Mouse (Mus musculus): ENCODE data around the gene Commd9. TPM values are rescaled to one million over a fixed set of nuclear protein-coding genes. Genes with fewer than 3 reads are reported as not detected.

Commd9 gene
- polyA plus RNA-seq, 1 experiment from 2014 or later, result 62.0 TPM

DNA sequence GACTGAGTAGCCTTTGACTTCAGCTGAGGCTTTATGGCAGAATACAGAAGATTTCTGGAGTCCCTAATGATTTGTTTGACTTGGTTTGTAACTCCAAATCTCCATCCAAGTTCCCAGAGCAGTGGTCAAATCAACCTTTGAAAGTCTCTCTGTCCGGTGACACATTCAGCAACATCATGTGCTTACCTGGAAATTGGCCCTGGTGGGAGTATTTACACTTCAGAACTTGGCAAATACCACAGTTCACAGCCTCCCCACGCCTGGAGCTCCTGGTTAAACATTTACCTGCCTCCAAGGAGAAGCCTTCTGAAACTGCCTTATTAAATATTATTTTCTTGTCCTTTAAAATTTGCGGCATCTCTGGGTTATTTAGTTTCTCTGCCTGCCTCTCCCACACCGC lies 37.1 kb downstream of the Commd9 start:
- no peak overlapping the region for H3K27ac ChIP-seq (ENCODE audit: low read length)
- no peaks in the 10 kb centered on the region for H3K9me3 ChIP-seq (ENCODE audit: control insufficient read depth, low read length)
- H3K4me3 ChIP-seq (ENCODE audit: low read length), result no peak overlapping the region; the same call in 1 of the 2 replicates
- peak; percentile 79 for ATAC-seq (ENCODE audit: low read depth)
- H3K4me1 ChIP-seq (replicated peaks; ENCODE audit: control insufficient read depth, insufficient read depth, low read length), result 0 out of 2 replicates have a peak, but pooled peaks cover 6% of the 10 kb centered on the region
- 53% methylated on average over 4 of the region's 4 CpGs for WGBS
- H3K27me3 ChIP-seq (ENCODE audit: control insufficient read depth, insufficient read depth, low read depth, low read length), result no peaks in the 10 kb centered on the region
- H3K36me3 ChIP-seq (ENCODE audit: control insufficient read depth, insufficient read depth, low read length), result no peaks in the 10 kb centered on the region
- peak overlapping the region; percentile 27; the same call in 1 of the 2 replicates for H3K4me2 ChIP-seq (ENCODE audit: low read depth, low read length)
- H3K9ac ChIP-seq (ENCODE audit: low read length), result no peak overlapping the region

DNA sequence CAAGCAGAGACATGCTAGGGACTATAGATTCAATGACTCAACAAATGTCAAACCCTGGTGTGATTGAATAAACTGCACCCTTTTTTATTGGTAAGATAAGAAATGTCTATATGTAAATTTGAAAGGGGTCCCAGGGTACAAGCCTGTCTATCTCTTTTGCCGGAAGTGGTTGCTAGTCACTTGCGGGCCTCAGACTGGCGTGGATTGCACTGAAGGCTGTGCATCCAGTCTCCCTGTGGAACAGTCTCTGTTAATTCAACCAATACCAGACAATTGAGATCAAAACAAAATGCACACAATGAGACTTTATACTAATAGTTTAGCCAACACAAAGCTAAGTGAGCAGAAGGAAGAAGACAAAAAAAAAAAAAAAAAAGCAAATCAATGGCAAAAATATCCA lies 39.1 kb downstream of the Commd9 start:
- no peak overlapping the region for H3K27ac ChIP-seq (ENCODE audit: low read length)
- H3K4me2 ChIP-seq (ENCODE audit: low read depth, low read length), result no peak overlapping the region
- no peak overlapping the region for H3K9ac ChIP-seq (ENCODE audit: low read length)
- H3K27me3 ChIP-seq (ENCODE audit: control insufficient read depth, insufficient read depth, low read depth, low read length), result no peaks in the 10 kb centered on the region
- ATAC-seq (ENCODE audit: low read depth), result no peak
- 0 out of 2 replicates have a peak, but pooled peaks cover 6% of the 10 kb centered on the region for H3K4me1 ChIP-seq (replicated peaks; ENCODE audit: control insufficient read depth, insufficient read depth, low read length)
- no peak overlapping the region for H3K4me3 ChIP-seq (ENCODE audit: low read length)
- no peaks in the 10 kb centered on the region for H3K9me3 ChIP-seq (ENCODE audit: control insufficient read depth, low read length)
- H3K36me3 ChIP-seq (ENCODE audit: control insufficient read depth, insufficient read depth, low read length), result no peaks in the 10 kb centered on the region
- 89% methylated on average over 3 of the region's 3 CpGs for WGBS

DNA sequence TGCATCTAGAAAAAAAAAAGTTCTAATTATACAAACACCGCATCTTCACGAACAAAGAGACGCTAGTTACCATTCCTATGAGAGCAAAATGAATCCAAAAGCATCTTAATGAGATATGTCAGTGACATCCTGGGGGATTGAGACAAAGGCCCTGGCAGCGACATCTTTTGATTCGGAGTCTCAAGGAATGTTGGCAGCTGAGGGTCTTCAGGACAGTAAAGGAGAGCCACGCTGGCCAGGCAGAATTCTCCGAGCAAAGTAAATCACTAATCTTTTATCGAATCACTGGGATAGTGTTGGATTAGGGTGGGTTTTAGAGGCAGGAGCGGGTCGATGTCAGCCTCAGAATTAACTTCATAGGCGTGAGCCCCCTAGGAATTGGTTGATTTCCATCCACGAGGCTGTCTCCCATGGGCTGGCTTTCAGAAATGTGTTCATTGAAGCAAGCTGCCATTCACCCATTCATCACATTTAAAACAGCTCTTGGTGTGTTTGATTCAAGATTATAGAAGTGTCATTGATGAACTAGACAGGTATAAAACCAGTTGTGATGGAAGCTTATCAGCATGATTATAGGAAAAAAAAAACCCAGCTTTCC lies 39.6 kb downstream of the Commd9 start:
- 80% methylated on average over 12 of the region's 12 CpGs for WGBS
- Histone ChIP-seq H3K4me1 (replicated peaks; ENCODE audit: control insufficient read depth, insufficient read depth, low read length) (0 out of 2 replicates have a peak, but pooled peaks cover 6% of the 10 kb centered on the region), H3K4me3 (ENCODE audit: low read length) (no peak overlapping the region), H3K9me3 (ENCODE audit: control insufficient read depth, low read length) (no peaks in the 10 kb centered on the region), H3K27ac (ENCODE audit: low read length) (no peak overlapping the region), H3K4me2 (ENCODE audit: low read depth, low read length) (no peak overlapping the region), H3K27me3 (ENCODE audit: control insufficient read depth, insufficient read depth, low read depth, low read length) (no peaks in the 10 kb centered on the region), H3K9ac (ENCODE audit: low read length) (no peak overlapping the region), H3K36me3 (ENCODE audit: control insufficient read depth, insufficient read depth, low read length) (no peaks in the 10 kb centered on the region)
- no peak for ATAC-seq (ENCODE audit: low read depth)

DNA sequence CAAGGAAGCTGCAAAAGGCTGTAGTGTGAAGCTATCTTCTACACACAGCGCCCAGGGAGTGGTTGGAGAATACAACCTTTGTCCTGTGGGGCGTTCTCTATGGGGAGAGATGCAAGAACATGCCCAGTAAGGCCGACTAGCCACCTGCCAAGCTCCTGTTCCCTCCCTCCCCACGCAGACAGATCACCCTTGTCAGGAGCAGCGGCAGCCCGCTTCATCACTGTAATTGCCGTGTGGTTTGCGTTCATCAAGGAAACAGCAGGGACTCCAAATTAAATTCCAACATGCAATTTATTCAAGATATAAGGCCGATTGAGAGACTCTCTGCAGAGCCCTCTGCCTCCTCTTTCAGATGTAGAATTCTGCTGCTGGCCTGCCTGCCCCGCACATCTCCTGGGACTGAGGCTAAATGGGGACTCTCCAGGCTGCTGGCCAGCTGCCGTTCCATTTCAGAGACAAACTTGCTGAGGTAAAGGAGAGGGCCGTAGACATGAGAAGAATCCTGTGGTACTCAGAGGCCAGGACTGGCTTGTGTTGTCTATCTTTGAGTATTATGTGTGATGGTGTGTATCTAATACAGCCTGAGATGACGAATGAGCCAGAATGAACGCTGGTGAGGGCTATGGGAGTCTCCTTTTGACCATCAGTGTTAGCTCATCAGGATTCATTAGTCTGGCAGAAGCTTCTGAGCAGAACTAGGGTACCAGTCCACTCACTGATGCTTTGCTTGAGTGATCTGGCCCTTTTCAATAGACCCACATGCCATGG lies 46.3 kb downstream of the Commd9 start:
- no peaks in the 10 kb centered on the region for H3K9me3 ChIP-seq (ENCODE audit: control insufficient read depth, low read length)
- H3K27ac ChIP-seq (ENCODE audit: low read length), result no peak overlapping the region
- 78% methylated on average over 14 of the region's 14 CpGs for WGBS
- H3K4me1 ChIP-seq (replicated peaks; ENCODE audit: control insufficient read depth, insufficient read depth, low read length), result no peaks in the 10 kb centered on the region; the same call in 1 of the 2 replicates
- no peak overlapping the region for H3K4me2 ChIP-seq (ENCODE audit: low read depth, low read length)
- no peak overlapping the region for H3K4me3 ChIP-seq (ENCODE audit: low read length)
- no peak overlapping the region for H3K9ac ChIP-seq (ENCODE audit: low read length)
- no peaks in the 10 kb centered on the region for H3K36me3 ChIP-seq (ENCODE audit: control insufficient read depth, insufficient read depth, low read length)
- H3K27me3 ChIP-seq (ENCODE audit: control insufficient read depth, insufficient read depth, low read depth, low read length), result no peaks in the 10 kb centered on the region
- no peak for ATAC-seq (ENCODE audit: low read depth)

DNA sequence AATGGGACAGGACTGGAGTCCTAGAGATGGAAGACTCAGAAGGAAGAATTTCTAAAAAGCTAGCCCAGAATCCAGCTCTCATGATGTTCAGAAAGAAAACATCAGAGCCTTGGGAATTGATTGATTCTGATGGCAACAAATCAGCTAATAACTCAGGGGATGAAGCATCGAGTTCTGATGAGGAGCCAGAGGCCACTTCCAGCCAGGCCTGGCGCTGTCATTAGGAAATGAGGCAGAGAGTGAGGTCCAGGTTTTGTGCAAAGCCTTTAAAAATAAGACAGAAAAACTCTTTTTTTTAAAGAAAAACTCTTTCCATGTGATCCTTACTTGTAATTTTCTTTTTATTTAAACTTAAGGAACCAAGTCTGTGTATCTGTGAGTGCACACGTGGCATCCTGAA lies 47.3 kb downstream of the Commd9 start:
- Histone ChIP-seq H3K27ac (ENCODE audit: low read length) (no peak overlapping the region), H3K9me3 (ENCODE audit: control insufficient read depth, low read length) (no peaks in the 10 kb centered on the region), H3K4me3 (ENCODE audit: low read length) (no peak overlapping the region), H3K27me3 (ENCODE audit: control insufficient read depth, insufficient read depth, low read depth, low read length) (no peaks in the 10 kb centered on the region), H3K36me3 (ENCODE audit: control insufficient read depth, insufficient read depth, low read length) (no peaks in the 10 kb centered on the region), H3K4me2 (ENCODE audit: low read depth, low read length) (no peak overlapping the region), H3K4me1 (replicated peaks; ENCODE audit: control insufficient read depth, insufficient read depth, low read length) (no peaks in the 10 kb centered on the region; the same call in 1 of the 2 replicates), H3K9ac (ENCODE audit: low read length) (no peak overlapping the region)
- no peak for ATAC-seq (ENCODE audit: low read depth)
- 74% methylated on average over 3 of the region's 3 CpGs for WGBS

DNA sequence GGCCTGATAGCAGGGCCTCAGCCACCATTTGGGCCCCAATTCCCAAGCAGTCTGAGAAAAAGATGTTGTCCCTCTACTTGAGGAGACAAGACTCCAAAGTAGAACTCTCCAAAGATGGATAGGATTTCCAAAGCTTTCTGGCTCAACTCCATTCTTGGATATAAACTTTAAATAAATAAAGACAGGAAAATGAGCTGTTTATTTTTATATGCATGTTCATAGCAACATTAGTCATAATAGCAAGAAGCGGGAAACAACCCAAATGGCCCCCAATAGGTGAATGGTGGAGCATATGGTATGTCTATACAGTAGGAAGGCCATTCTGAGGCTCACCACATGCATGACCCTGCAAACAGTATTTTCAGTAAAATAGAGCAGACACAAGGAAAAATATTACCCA lies 49.0 kb downstream of the Commd9 start:
- H3K27ac ChIP-seq (ENCODE audit: low read length), result no peak overlapping the region
- no peaks in the 10 kb centered on the region; the same call in 1 of the 2 replicates for H3K4me1 ChIP-seq (replicated peaks; ENCODE audit: control insufficient read depth, insufficient read depth, low read length)
- no peak overlapping the region for H3K4me3 ChIP-seq (ENCODE audit: low read length)
- no peak overlapping the region for H3K4me2 ChIP-seq (ENCODE audit: low read depth, low read length)
- 55% methylated on average over 1 of the region's 1 CpGs for WGBS
- no peak for ATAC-seq (ENCODE audit: low read depth)
- no peaks in the 10 kb centered on the region for H3K9me3 ChIP-seq (ENCODE audit: control insufficient read depth, low read length)
- H3K9ac ChIP-seq (ENCODE audit: low read length), result no peak overlapping the region
- no peaks in the 10 kb centered on the region for H3K27me3 ChIP-seq (ENCODE audit: control insufficient read depth, insufficient read depth, low read depth, low read length)
- H3K36me3 ChIP-seq (ENCODE audit: control insufficient read depth, insufficient read depth, low read length), result no peaks in the 10 kb centered on the region

DNA sequence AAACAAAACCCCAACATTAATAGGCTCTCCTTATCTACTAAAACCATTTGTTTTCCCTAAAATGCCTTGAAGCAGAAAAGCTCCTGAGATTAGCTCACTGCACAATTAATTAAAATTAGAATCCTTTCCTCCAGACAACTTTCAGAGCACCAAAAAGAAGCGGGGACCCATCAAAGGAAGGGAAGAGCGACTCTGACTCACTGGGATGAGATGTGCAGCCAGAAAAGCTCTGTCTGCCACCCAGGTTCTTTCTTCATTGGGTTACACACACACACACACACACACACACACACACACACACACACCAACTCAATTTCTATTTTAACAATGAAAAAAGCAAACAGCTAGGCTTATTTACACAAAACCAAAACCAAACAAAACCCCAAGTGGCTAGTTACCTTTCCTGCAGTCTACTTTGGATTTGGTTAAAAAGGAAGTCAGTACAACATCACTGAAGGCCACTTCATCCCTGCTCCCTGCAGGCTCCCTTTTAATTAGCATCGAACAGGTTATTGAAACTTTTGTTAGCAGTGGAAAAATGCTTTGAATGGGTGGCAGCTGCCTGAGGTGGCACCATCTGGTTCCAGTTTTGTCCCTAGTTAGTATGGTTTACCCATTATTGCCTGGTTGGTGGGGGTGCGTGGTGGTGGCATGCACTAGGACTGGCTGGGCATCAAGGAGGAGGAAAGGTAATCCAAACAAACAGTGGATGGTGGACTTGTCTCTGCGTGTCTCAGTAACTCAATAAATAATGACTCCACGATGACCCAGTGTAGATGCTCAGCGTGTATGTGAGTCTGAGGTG lies 64.9 kb downstream of the Commd9 start:
- ATAC-seq (ENCODE audit: low read depth), result no peak
- Histone ChIP-seq H3K4me2 (ENCODE audit: low read depth, low read length) (no peak overlapping the region), H3K27ac (ENCODE audit: low read length) (no peak overlapping the region), H3K9me3 (ENCODE audit: control insufficient read depth, low read length) (no peaks in the 10 kb centered on the region), H3K4me1 (replicated peaks; ENCODE audit: control insufficient read depth, insufficient read depth, low read length) (no peaks in the 10 kb centered on the region), H3K4me3 (ENCODE audit: low read length) (no peak overlapping the region), H3K9ac (ENCODE audit: low read length) (no peak overlapping the region), H3K36me3 (ENCODE audit: control insufficient read depth, insufficient read depth, low read length) (peaks cover 14% of the 10 kb centered on the region), H3K27me3 (ENCODE audit: control insufficient read depth, insufficient read depth, low read depth, low read length) (no peaks in the 10 kb centered on the region)
- WGBS, result 46% methylated on average over 7 of the region's 7 CpGs
